Mouse (Mus musculus) stomach, embryonic 16.5 days (tissue): ENCODE results near the gene Trim2. TPM values are rescaled to one million over a fixed set of nuclear protein-coding genes. Genes with fewer than 3 reads are reported as not detected.

Source experiments
- ATAC-seq: fragments of 200-750 bp; cut with Nextera tagmentation; 2 replicates; pipeline ENCODE4 v1.8.0; 2017; ENCODE audit warnings: moderate number of reproducible peaks, moderate TSS enrichment; ENCODE audit not compliant: insufficient read depth, low FRiP score
- H3K27ac ChIP-seq: fragments of 300-500 bp; sonication (generic); 2 replicates; pipeline ENCODE4 v1.5.1; 2014; ENCODE audit warnings: low read length
- H3K27me3 ChIP-seq: fragments of 300-500 bp; sonication (generic); 2 replicates; pipeline ENCODE4 v1.6.1; 2014; ENCODE audit warnings: low read length, control low read depth, mixed read lengths; ENCODE audit not compliant: control insufficient read depth, insufficient read depth
- H3K36me3 ChIP-seq: fragments of 300-500 bp; sonication (generic); 2 replicates; pipeline ENCODE4 v1.6.1; 2014; ENCODE audit warnings: low read length; ENCODE audit not compliant: control insufficient read depth, insufficient read depth
- H3K4me1 ChIP-seq: fragments of 300-500 bp; sonication (generic); 2 replicates; pipeline ENCODE4 v1.6.1; 2014; ENCODE audit warnings: low read length, control low read depth, mixed read lengths; ENCODE audit not compliant: control insufficient read depth, insufficient read depth
- H3K4me2 ChIP-seq: fragments of 300-500 bp; sonication (generic); 2 replicates; pipeline ENCODE4 v1.6.1; 2014; ENCODE audit warnings: low read depth, low read length, mixed read lengths
- H3K4me3 ChIP-seq: fragments of 300-500 bp; sonication (generic); replicated peaks from 2 replicates; pipeline ENCODE4 v1.5.1; 2014; ENCODE audit warnings: mild to moderate bottlenecking, low read length
- H3K9ac ChIP-seq: fragments of 300-500 bp; sonication (generic); 2 replicates; pipeline ENCODE4 v1.6.1; 2014; ENCODE audit warnings: low read length
- H3K9me3 ChIP-seq: fragments of 300-500 bp; sonication (generic); replicated peaks from 2 replicates; pipeline ENCODE4 v1.6.1; 2016; ENCODE audit warnings: low read length, control low read depth; ENCODE audit not compliant: control insufficient read depth
- WGBS: fragments of 180-500 bp; shearing (Covaris S2); extraction: QIAGEN DNeasy Blood & Tissue Kit; methylation state at CpG from one replicate; pipeline ENCODE4 v1.1.7; 2014; 5-methylcytosine and 5-hydroxymethylcytosine counted together
- polyA plus RNA-seq: library from polyadenylated mRNA; unstranded; fragments of >200 nt; fragmentation: Nextera tagmentation; extraction: Ambion mirVana; gene quantifications from 2 replicates; pipeline ENCODE4 v1.2.1, GENCODE M21; 2015

Gene Trim2
- polyA plus RNA-seq, 1 experiment from 2014 or later: 33.4 TPM

- Histone ChIP-seq H3K4me1 (no peaks in the 10 kb centered on the region), H3K4me2 (no peak overlapping the region), H3K4me3 (no peak overlapping the region), H3K9me3 (no peaks in the 10 kb centered on the region), H3K27me3 (peaks cover under 1% of the 10 kb centered on the region; the same call in 1 of the 2 replicates), H3K27ac (no peak overlapping the region), H3K9ac (no peak overlapping the region), H3K36me3 (no peaks in the 10 kb centered on the region)
- 58% methylated on average over 3 of the region's 3 CpGs for WGBS
- no peak for ATAC-seq
Measured at GRCm38 (mm10) chr3:84298186-84298585, 8.5 kb downstream of the Trim2 start.

GRCm38 (mm10) chr3:84296676-84297075 lies 10.0 kb downstream of the Trim2 start:
- ATAC-seq: no peak
- Histone ChIP-seq H3K36me3 (no peaks in the 10 kb centered on the region), H3K9ac (no peak overlapping the region), H3K27me3 (no peaks in the 10 kb centered on the region), H3K4me2 (no peak overlapping the region), H3K4me3 (no peak overlapping the region), H3K27ac (no peak overlapping the region), H3K9me3 (no peaks in the 10 kb centered on the region), H3K4me1 (no peaks in the 10 kb centered on the region)
- 67% methylated on average over 2 of the region's 2 CpGs for WGBS

GRCm38 (mm10) chr3:84294734-84295133 lies 11.9 kb downstream of the Trim2 start:
- WGBS: 83% methylated on average over 9 of the region's 9 CpGs
- H3K4me1 ChIP-seq: no peaks in the 10 kb centered on the region
- no peak overlapping the region for H3K27ac ChIP-seq
- H3K27me3 ChIP-seq: no peaks in the 10 kb centered on the region
- H3K4me3 ChIP-seq: no peak overlapping the region
- no peak for ATAC-seq
- no peak overlapping the region for H3K9ac ChIP-seq
- no peak overlapping the region for H3K4me2 ChIP-seq
- no peaks in the 10 kb centered on the region for H3K9me3 ChIP-seq
- no peaks in the 10 kb centered on the region for H3K36me3 ChIP-seq

- 81% methylated on average over 13 of the region's 13 CpGs for WGBS
- no peak for ATAC-seq
Measured at GRCm38 (mm10) chr3:84293666-84294595, 12.7 kb downstream of the Trim2 start.

GRCm38 (mm10) chr3:84292238-84292637 lies 14.4 kb downstream of the Trim2 start:
- H3K4me2 ChIP-seq: no peak overlapping the region
- no peak overlapping the region for H3K27ac ChIP-seq
- H3K4me1 ChIP-seq: no peaks in the 10 kb centered on the region
- 91% methylated on average over 5 of the region's 5 CpGs for WGBS
- H3K9ac ChIP-seq: no peak overlapping the region
- H3K27me3 ChIP-seq: no peaks in the 10 kb centered on the region
- no peak for ATAC-seq
- H3K9me3 ChIP-seq: no peaks in the 10 kb centered on the region
- H3K4me3 ChIP-seq: no peak overlapping the region
- H3K36me3 ChIP-seq: no peaks in the 10 kb centered on the region

More at GRCm38 (mm10) chr3:84293666-84294595, 12.7 kb downstream of the Trim2 start:
- Histone ChIP-seq H3K27me3 (no peaks in the 10 kb centered on the region), H3K9me3 (no peaks in the 10 kb centered on the region), H3K4me3 (no peak overlapping the region), H3K4me1 (no peaks in the 10 kb centered on the region), H3K9ac (no peak overlapping the region), H3K36me3 (no peaks in the 10 kb centered on the region), H3K4me2 (no peak overlapping the region), H3K27ac (no peak overlapping the region)

GRCm38 (mm10) chr3:84288931-84289330 lies 17.7 kb downstream of the Trim2 start:
- no peaks in the 10 kb centered on the region for H3K4me1 ChIP-seq
- H3K36me3 ChIP-seq: no peaks in the 10 kb centered on the region
- 82% methylated on average over 4 of the region's 4 CpGs for WGBS
- no peak overlapping the region for H3K9ac ChIP-seq
- no peaks in the 10 kb centered on the region for H3K27me3 ChIP-seq
- ATAC-seq: no peak
- no peak overlapping the region for H3K4me3 ChIP-seq
- H3K4me2 ChIP-seq: no peak overlapping the region
- no peak overlapping the region for H3K27ac ChIP-seq
- H3K9me3 ChIP-seq: no peaks in the 10 kb centered on the region

- WGBS: 69% methylated on average over 3 of the region's 3 CpGs
- Histone ChIP-seq H3K36me3 (no peaks in the 10 kb centered on the region), H3K4me2 (no peak overlapping the region), H3K9me3 (no peaks in the 10 kb centered on the region), H3K4me3 (no peak overlapping the region), H3K27ac (no peak overlapping the region), H3K4me1 (peaks cover 4% of the 10 kb centered on the region; the same call in 1 of the 2 replicates), H3K27me3 (no peaks in the 10 kb centered on the region), H3K9ac (no peak overlapping the region)
- ATAC-seq: no peak
Measured at GRCm38 (mm10) chr3:84287256-84287655, 19.4 kb downstream of the Trim2 start.

- no peak overlapping the region for H3K4me2 ChIP-seq
- no peaks in the 10 kb centered on the region for H3K27me3 ChIP-seq
- H3K9me3 ChIP-seq: no peaks in the 10 kb centered on the region
- no peak overlapping the region for H3K27ac ChIP-seq
- ATAC-seq: no peak
- no peak overlapping the region for H3K9ac ChIP-seq
- H3K36me3 ChIP-seq: no peaks in the 10 kb centered on the region
- WGBS: 80% methylated on average over 5 of the region's 5 CpGs
- H3K4me1 ChIP-seq: peaks cover 8% of the 10 kb centered on the region; the same call in 1 of the 2 replicates
- H3K4me3 ChIP-seq: no peak overlapping the region
Measured at GRCm38 (mm10) chr3:84286311-84286710, 20.4 kb downstream of the Trim2 start.

- Histone ChIP-seq H3K27me3 (no peaks in the 10 kb centered on the region), H3K27ac (no peak overlapping the region), H3K9me3 (no peaks in the 10 kb centered on the region), H3K4me1 (peaks cover 8% of the 10 kb centered on the region; the same call in 1 of the 2 replicates), H3K4me2 (no peak overlapping the region), H3K36me3 (no peaks in the 10 kb centered on the region), H3K9ac (no peak overlapping the region), H3K4me3 (no peak overlapping the region)
- 80% methylated on average over 3 of the region's 3 CpGs for WGBS
- ATAC-seq: no peak
Measured at GRCm38 (mm10) chr3:84284796-84285195, 21.9 kb downstream of the Trim2 start.
